Mouse (Mus musculus) embryonic facial prominence, embryonic 14.5 days (tissue): Measurements from ENCODE around the gene Smim11. TPM values are rescaled to one million over a fixed set of nuclear protein-coding genes. Genes with fewer than 3 reads are reported as not detected.

Experiments
- ATAC-seq: fragments of 200-750 bp; cut with Nextera tagmentation; 2 replicates; pipeline ENCODE4 v1.8.0; 2017; ENCODE audit warnings: low read depth, moderate number of reproducible peaks, moderate TSS enrichment
- DNase-seq: peaks from one replicate; pipeline ENCODE4 v3.0.0-alpha.2; 2015; ENCODE audit warnings: low spot score
- H3K27ac ChIP-seq: fragments of 300-500 bp; sonication (generic); replicated peaks from 2 replicates; pipeline ENCODE4 v1.5.1; 2014; ENCODE audit warnings: low read depth, mild to moderate bottlenecking, low read length, moderate library complexity
- H3K27me3 ChIP-seq: fragments of 300-500 bp; sonication (generic); replicated peaks from 2 replicates; pipeline ENCODE4 v1.6.1; 2014; ENCODE audit warnings: low read length; ENCODE audit not compliant: control insufficient read depth, insufficient read depth
- H3K36me3 ChIP-seq: fragments of 300-500 bp; sonication (generic); 2 replicates; pipeline ENCODE4 v1.6.1; 2014; ENCODE audit warnings: low read length, mixed read lengths; ENCODE audit not compliant: control insufficient read depth, insufficient read depth
- H3K4me1 ChIP-seq: fragments of 300-500 bp; sonication (generic); 2 replicates; pipeline ENCODE4 v1.6.1; 2014; ENCODE audit warnings: antibody characterized with exemption, low read length; ENCODE audit not compliant: control insufficient read depth, insufficient read depth
- H3K4me2 ChIP-seq: fragments of 300-500 bp; sonication (generic); 2 replicates; pipeline ENCODE4 v1.6.1; 2014; ENCODE audit warnings: low read depth, mild to moderate bottlenecking, low read length, moderate library complexity, mixed read lengths
- H3K4me3 ChIP-seq: fragments of 300-500 bp; sonication (generic); 2 replicates; pipeline ENCODE4 v1.5.1; 2014; ENCODE audit warnings: low read depth, mild to moderate bottlenecking, low read length
- H3K9ac ChIP-seq: fragments of 300-500 bp; sonication (generic); 2 replicates; pipeline ENCODE4 v1.6.1; 2014; ENCODE audit warnings: low read depth, mild to moderate bottlenecking, low read length, moderate library complexity, mixed read lengths
- H3K9me3 ChIP-seq: fragments of 300-500 bp; sonication (generic); 2 replicates; pipeline ENCODE4 v1.6.1; 2016; ENCODE audit warnings: low read length; ENCODE audit not compliant: control insufficient read depth
- WGBS: fragments of 180-500 bp; shearing (Covaris S2); extraction: QIAGEN DNeasy Blood & Tissue Kit; methylation state at CpG from one replicate; pipeline ENCODE4 v1.1.7; 2014; 5-methylcytosine and 5-hydroxymethylcytosine counted together
- polyA plus RNA-seq: library from polyadenylated mRNA; unstranded; fragments of >200 nt; fragmentation: Nextera tagmentation; extraction: Ambion mirVana; gene quantifications from 2 replicates; pipeline ENCODE4 v1.2.1, GENCODE M21; 2014

Smim11 gene
- polyA plus RNA-seq, 1 experiment from 2014 or later, result 155 TPM

GRCm38 (mm10) chr16:92309126-92309525 lies 8.0 kb downstream of the Smim11 start:
- Histone ChIP-seq H3K36me3 (peaks cover 66% of the 10 kb centered on the region), H3K4me1 (no peaks in the 10 kb centered on the region), H3K27ac (no peak overlapping the region), H3K9me3 (no peaks in the 10 kb centered on the region), H3K4me3 (no peak overlapping the region), H3K9ac (no peak overlapping the region), H3K27me3 (no peaks in the 10 kb centered on the region), H3K4me2 (no peak overlapping the region)
- WGBS, result 40% methylated on average over 4 of the region's 4 CpGs
- no peak for ATAC-seq
- no peak for DNase-seq

DNA sequence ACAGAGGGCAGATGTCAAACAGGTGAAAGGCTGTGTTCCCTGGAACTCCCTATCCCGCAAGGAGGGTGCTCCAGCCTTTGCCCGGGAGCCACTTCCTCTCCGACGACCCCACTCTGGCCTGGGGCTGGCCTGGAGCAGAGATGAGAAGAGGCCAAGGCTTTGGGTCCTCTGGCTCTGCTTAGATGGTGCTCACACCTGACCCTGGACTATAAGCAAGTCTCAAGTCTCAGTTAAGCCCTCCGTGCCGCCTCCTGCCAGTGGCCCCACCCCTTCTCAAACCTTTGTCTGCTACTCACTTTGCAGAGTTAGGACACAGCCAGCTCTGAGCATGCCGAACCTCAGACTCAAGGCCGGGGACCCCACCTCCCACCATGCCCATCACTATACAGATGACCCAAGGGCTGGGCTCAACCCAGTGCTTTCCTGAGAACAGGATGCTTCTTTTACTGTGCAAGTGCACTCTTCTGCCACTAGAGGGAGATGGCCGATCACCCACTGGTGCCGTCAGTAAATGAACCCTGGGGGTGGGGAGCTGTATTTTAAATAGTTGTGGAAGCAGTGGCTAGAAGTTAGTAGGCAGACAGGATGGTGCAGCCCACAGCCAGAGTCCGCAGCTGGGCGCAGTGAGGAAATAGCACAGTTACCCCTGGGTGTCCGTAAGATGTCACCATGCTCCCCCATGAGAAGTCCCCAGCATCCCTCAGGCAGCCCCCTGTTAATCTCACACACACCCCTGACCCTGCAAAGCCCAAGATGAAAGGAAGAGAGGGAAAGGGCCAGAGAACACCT lies 13.1 kb downstream of the Smim11 start:
- no peak overlapping the region for H3K9ac ChIP-seq
- H3K9me3 ChIP-seq, result no peaks in the 10 kb centered on the region
- no peaks in the 10 kb centered on the region for H3K4me1 ChIP-seq
- no peaks in the 10 kb centered on the region for H3K27me3 ChIP-seq
- no peak overlapping the region for H3K27ac ChIP-seq
- peaks cover 28% of the 10 kb centered on the region for H3K36me3 ChIP-seq
- ATAC-seq (peak; percentile 81), DNase-seq (peak; percentile 87)
- H3K4me2 ChIP-seq, result no peak overlapping the region
- no peak overlapping the region for H3K4me3 ChIP-seq
- WGBS, result 45% methylated on average over 13 of the region's 13 CpGs

DNA sequence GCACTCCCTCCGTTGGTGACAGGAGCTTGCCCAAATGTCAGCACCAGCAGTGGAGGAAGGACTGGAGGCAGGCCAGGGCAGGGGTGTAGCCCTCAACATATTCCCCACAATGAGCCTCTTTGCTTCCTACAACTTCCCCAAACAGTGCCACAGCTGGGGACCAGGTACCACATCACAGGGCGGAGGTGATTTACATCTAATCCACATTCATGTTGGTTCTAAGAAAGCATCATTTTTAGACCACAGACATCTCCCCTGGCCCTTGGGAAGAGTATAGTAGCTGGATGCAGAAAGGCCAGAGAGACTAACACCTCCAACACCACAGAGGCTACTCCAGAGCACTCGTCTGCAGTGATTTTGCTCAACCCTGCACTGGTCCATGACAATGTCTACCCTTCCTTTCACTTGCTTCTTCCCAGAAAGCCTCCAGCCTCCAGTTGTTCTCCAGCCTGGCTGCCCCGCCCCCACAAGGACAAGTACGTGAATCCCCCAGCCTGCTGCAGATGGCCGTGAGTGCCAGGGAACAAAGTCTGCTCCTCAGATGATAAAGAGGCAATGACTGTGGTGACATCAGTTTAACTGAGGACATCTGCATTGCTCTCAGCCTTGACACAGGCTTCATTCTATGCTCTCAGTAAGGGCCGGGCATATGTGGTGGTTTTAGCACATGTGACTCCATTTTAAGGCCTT lies 15.1 kb downstream of the Smim11 start:
- H3K27me3 ChIP-seq, result no peaks in the 10 kb centered on the region
- H3K4me3 ChIP-seq, result no peak overlapping the region
- WGBS, result 72% methylated on average over 7 of the region's 7 CpGs
- no peak for ATAC-seq
- H3K36me3 ChIP-seq, result peaks cover 14% of the 10 kb centered on the region
- H3K27ac ChIP-seq, result no peak overlapping the region
- no peak for DNase-seq
- no peak overlapping the region for H3K4me2 ChIP-seq
- no peaks in the 10 kb centered on the region for H3K4me1 ChIP-seq
- no peaks in the 10 kb centered on the region for H3K9me3 ChIP-seq
- H3K9ac ChIP-seq, result no peak overlapping the region

DNA sequence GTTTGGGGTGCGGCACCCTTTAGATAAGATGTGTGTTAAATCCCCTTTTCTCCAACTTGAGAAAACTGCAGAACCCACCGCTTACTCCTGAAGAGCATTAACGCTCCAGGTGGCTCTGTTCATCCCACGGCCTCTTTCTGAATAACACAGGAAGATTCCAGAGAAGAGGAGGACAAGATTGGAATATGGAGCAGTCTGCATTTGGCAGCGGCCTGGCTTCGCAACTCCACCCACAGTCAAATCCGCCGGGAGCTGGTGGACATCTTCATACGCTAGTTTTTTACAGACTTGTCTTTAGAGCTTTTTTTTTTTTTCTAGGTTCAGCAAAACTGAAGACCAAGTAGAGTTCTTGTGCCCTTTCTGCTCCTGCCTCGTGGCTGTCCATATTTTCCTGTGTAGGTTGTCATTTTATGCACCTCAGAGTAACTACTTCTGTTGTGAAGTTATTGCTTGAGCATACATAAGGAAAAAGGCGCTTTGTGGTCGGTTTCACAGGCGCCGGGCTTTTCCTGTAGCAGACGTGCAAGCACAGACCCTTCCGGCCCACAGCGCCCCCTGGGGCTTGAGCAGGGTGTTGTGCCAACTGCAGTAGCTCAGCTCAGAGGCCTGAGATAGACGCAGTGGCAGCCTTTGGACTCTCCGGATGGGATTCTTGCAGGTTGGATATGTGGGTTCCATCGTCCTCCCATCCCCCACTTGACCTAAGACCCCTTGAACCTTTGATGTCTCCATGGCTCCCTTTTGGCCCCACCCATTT lies 18.4 kb downstream of the Smim11 start:
- Histone ChIP-seq H3K4me1 (no peaks in the 10 kb centered on the region), H3K4me3 (no peak overlapping the region), H3K9me3 (no peaks in the 10 kb centered on the region), H3K27me3 (no peaks in the 10 kb centered on the region), H3K27ac (no peak overlapping the region), H3K4me2 (no peak overlapping the region), H3K9ac (no peak overlapping the region), H3K36me3 (no peaks in the 10 kb centered on the region)
- WGBS, result 64% methylated on average over 20 of the region's 20 CpGs
- no peak for DNase-seq
- no peak for ATAC-seq

- DNase-seq, result no peak
- ATAC-seq, result no peak
- no peak overlapping the region for H3K9ac ChIP-seq
- 86% methylated on average over 3 of the region's 3 CpGs for WGBS
- H3K27ac ChIP-seq, result no peak overlapping the region
- H3K27me3 ChIP-seq, result no peaks in the 10 kb centered on the region
- H3K4me1 ChIP-seq, result no peaks in the 10 kb centered on the region
- H3K36me3 ChIP-seq, result no peaks in the 10 kb centered on the region
- no peak overlapping the region for H3K4me2 ChIP-seq
- no peak overlapping the region for H3K4me3 ChIP-seq
- no peaks in the 10 kb centered on the region for H3K9me3 ChIP-seq
Observed at GRCm38 (mm10) chr16:92320361-92320760, 19.3 kb downstream of the Smim11 start.

- no peak for ATAC-seq
- no peak within 1 kb of the TSS for H3K9ac ChIP-seq
- 90% methylated on average over 8 of the region's 8 CpGs for WGBS
- H3K9me3 ChIP-seq, result no peaks in the 10 kb centered on the region
- H3K27ac ChIP-seq, result no peak within 1 kb of the TSS
- H3K36me3 ChIP-seq, result no peaks in the 10 kb centered on the region
- no peaks in the 10 kb centered on the region for H3K27me3 ChIP-seq
- no peak within 1 kb of the TSS for H3K4me3 ChIP-seq
- no peak for DNase-seq
- H3K4me2 ChIP-seq, result no peak within 1 kb of the TSS
- H3K4me1 ChIP-seq, result no peaks in the 10 kb centered on the region
Observed at GRCm38 (mm10) chr16:92321341-92321740, 20.3 kb downstream of the Smim11 start, which contains the start of gene Fam243. TSS of gene Fam243 (minus strand) at chr16:92321441.

DNA sequence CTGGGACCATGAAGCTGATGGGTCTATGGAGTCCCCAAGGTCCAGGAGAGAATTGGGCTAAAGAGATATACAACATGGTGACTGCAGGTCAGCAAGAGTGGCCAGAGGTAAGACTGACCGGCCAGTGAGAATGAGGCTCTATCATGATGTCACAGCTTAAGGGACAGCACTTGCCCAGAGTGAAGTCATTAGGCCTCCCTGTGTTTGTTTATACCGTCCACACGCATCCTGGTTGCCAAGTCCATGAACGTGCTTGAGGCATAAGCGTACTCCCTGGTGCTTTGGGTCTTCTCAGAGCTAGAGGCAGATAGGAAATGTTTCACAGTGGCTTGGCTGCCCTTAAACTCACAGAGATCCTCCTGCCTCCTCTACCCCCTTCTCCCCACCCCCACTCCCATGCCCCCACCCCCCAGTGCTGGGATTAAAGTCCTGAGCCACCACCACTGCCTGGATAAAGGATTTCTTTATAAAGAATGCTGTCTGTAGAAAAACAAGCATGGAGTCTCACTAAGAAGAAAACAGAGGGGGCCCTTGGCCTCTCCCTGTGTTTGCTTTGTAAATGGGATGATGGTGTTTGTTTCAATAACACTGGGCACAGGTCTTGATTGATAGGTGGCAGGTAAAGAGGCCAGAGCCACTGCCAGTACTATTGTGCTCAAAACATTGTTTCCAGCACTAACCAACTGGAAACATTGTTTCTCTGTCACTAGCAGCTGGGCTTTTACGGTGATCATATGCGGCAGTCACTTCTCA lies 23.4 kb downstream of the Smim11 start:
- Histone ChIP-seq H3K4me2 (no peak overlapping the region), H3K4me1 (no peaks in the 10 kb centered on the region), H3K9ac (no peak overlapping the region), H3K36me3 (no peaks in the 10 kb centered on the region), H3K27me3 (no peaks in the 10 kb centered on the region), H3K4me3 (no peak overlapping the region), H3K27ac (no peak overlapping the region), H3K9me3 (no peaks in the 10 kb centered on the region)
- ATAC-seq, result no peak
- no peak for DNase-seq
- 35% methylated on average over 7 of the region's 7 CpGs for WGBS

- Histone ChIP-seq H3K36me3 (no peaks in the 10 kb centered on the region), H3K4me2 (no peak overlapping the region), H3K4me1 (no peaks in the 10 kb centered on the region), H3K27ac (no peak overlapping the region), H3K4me3 (no peak overlapping the region), H3K9me3 (no peaks in the 10 kb centered on the region), H3K27me3 (no peaks in the 10 kb centered on the region), H3K9ac (no peak overlapping the region)
- DNase-seq (no peak), ATAC-seq (no peak)
- 45% methylated on average over 1 of the region's 1 CpGs for WGBS
Observed at GRCm38 (mm10) chr16:92325062-92325406, 23.9 kb downstream of the Smim11 start.
